Mouse (Mus musculus) frontal cortex, postnatal 36 days (tissue): Measurements from ENCODE around the gene Ifi204.
"Not testable (repeated sequence)": the region's sequence is repeated elsewhere in the genome, so short reads cannot be mapped to it uniquely, and the experiment has no call there.

ENCODE experiments used
- DNase-seq, 2 experiments: peaks; one replicate each; pipeline ENCODE4 v3.0.0; 2022; ENCODE audit warnings: low spot score in 2 of 2

Gene Ifi204

GRCm38 (mm10) chr1:173766848-173767617 is at the start of gene Ifi204:
Gene Ifi204 (minus strand): TSS chr1:173766943.
- not testable (repeated sequence) for DNase-seq

GRCm38 (mm10) chr1:173809294-173809693 is 42.6 kb upstream of the Ifi204 start:
- not testable (repeated sequence) for DNase-seq

- DNase-seq = not testable (repeated sequence)
These were observed 36.0 kb upstream of the Ifi204 start for GRCm38 (mm10) chr1:173802689-173803281.

- not testable (repeated sequence) for DNase-seq
These were observed 35.5 kb upstream of the Ifi204 start for GRCm38 (mm10) chr1:173802207-173802606.

- DNase-seq = not testable (repeated sequence)
These were observed 35.0 kb upstream of the Ifi204 start for GRCm38 (mm10) chr1:173801791-173802190.

GRCm38 (mm10) chr1:173773457-173773856 is 6.7 kb upstream of the Ifi204 start:
- not testable (repeated sequence) for DNase-seq

GRCm38 (mm10) chr1:173760032-173760431 is 6.7 kb downstream of the Ifi204 start:
- not testable (repeated sequence) for DNase-seq

GRCm38 (mm10) chr1:173742262-173742661 is 24.5 kb downstream of the Ifi204 start:
- no peak for DNase-seq

GRCm38 (mm10) chr1:173741656-173742055 is 25.1 kb downstream of the Ifi204 start, which contains the start of gene Ifi207:
Gene Ifi207 (minus strand): TSS chr1:173741747.
- no peak for DNase-seq

- no peak for DNase-seq
These were observed 26.2 kb downstream of the Ifi204 start for GRCm38 (mm10) chr1:173740537-173740936.

GRCm38 (mm10) chr1:173736986-173737385 is 29.8 kb downstream of the Ifi204 start:
- peak in 1 of 2 experiments; percentile 3 for DNase-seq

- DNase-seq = not testable (repeated sequence)
These were observed 31.7 kb downstream of the Ifi204 start for GRCm38 (mm10) chr1:173735015-173735414.

GRCm38 (mm10) chr1:173733219-173733618 is 33.5 kb downstream of the Ifi204 start:
- DNase-seq = no peak
